ENCODE assay signal across 19 mouse cellular contexts in genomic region chr14:22058729-22059128, GRCm38 (mm10). TPM values are rescaled to one million over a fixed set of nuclear protein-coding genes. Genes with fewer than 3 reads are reported as not detected.
"Had no signal": no experiment of that assay in that cellular context is flagged by ENCODE, and none has a peak within 500 bp of the region (broad histone marks: within the 10 kb centered on the region; RNA-seq: fewer than 3 reads in every experiment).

No protein-coding gene starts in this region.

- H3K9me3 ChIP-seq: midbrain, embryonic 10.5 days; midbrain, embryonic 12.5 days; neural tube, embryonic 13.5 days; neural tube, embryonic 15.5 days had no signal

- H3K36me3 ChIP-seq: midbrain, embryonic 10.5 days; midbrain, embryonic 12.5 days; neural tube, embryonic 13.5 days; neural tube, embryonic 15.5 days had no signal

- H3K4me3 ChIP-seq: midbrain, embryonic 10.5 days; midbrain, embryonic 12.5 days; myocyte; neural tube, embryonic 13.5 days; neural tube, embryonic 15.5 days had no signal

- H3K27me3 ChIP-seq: neural tube, embryonic 15.5 days had no signal

- DNase-seq: liver, postnatal 0 days; lung, embryonic 14.5 days; lung, postnatal 4 days; midbrain, embryonic 14.5 days; retina, postnatal 1 day; right cerebral cortex, adult 18-20 months; right cerebral cortex, postnatal 25 days; right cerebral cortex, postnatal 4 days; spleen, adult 18-20 months; thymus, adult 18-20 months; thymus, postnatal 14 days; thymus, postnatal 36 days had no signal

- H3K27ac ChIP-seq: midbrain, embryonic 10.5 days; midbrain, embryonic 12.5 days; neural tube, embryonic 13.5 days; neural tube, embryonic 15.5 days had no signal

RNA-seq across cellular contexts. Expression of gene Lrmda, which starts 39.2 kb away (rescaled TPM):
- polyA plus RNA-seq: midbrain, embryonic 12.5 days; midbrain, embryonic 14.5 days; midbrain, embryonic 16.5 days; neural tube, embryonic 13.5 days; small intestine, adult 2 months had no signal
